Mouse (Mus musculus): Measurements from ENCODE around the gene Pltp.
"Not testable (repeated sequence)": the region's sequence is repeated elsewhere in the genome, so short reads cannot be mapped to it uniquely, and the experiment has no call there.

DNA sequence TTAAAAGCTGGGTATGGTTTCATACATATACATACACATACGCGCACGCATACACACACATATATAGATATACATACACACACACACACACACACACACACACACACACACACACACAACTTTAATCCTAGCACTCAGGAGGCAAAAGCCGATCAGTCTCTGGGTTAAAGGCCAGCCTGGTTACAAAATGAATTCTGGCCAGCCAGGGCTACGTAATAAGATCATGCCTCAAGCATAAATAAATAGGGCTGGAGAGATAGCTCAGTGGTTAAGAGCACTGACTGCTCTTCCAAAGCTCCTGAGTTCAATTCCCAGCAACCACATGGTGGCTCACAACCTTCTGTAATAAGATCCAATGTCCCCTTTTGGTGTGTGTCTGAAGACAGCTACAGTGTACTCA is 1.9 kb downstream of the Pltp start:
- TF ChIP-seq CTCF (IDR thresholded peaks at IDR 0.05; ENCODE audit: low read depth, low read length); EP300 (IDR thresholded peaks at IDR 0.05; ENCODE audit: insufficient read depth, low read depth, low read length); POLR2A (IDR thresholded peaks at IDR 0.05; ENCODE audit: insufficient read depth, low read length): not testable (repeated sequence)

All from ES-Bruce4 (cell line).